Mouse (Mus musculus) spleen, postnatal 4 days (tissue): Measurements from ENCODE around the gene Gsg1l2.

Experiments used
- DNase-seq, 2 experiments: peaks; one replicate each; pipeline ENCODE4 v3.0.0; 2022; ENCODE audit warnings: low spot score in 2 of 2

The Gsg1l2 gene

GRCm38 (mm10) chr11:67819604-67820003 lies 45.2 kb downstream of the Gsg1l2 start:
- no peak for DNase-seq

DNA sequence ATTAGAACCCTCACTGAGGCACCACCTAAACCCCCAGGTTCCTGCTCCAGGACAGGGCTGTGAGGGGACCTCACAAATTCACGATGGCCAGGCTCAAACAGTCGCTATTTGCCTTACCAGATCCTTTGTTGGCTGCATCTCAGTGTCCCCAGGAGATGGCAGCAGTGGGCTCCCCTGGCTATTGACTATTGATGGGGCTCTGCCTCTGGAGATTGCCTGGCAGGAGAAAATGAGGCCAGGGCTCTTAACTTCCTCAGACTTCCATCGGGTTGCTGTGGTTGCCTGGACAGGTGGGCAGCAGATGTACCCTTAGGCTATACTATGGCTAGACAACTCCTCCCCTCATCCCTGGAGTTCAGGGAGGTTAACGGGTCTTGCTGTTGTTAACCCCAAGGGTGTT lies 45.8 kb downstream of the Gsg1l2 start:
- no peak for DNase-seq

DNA sequence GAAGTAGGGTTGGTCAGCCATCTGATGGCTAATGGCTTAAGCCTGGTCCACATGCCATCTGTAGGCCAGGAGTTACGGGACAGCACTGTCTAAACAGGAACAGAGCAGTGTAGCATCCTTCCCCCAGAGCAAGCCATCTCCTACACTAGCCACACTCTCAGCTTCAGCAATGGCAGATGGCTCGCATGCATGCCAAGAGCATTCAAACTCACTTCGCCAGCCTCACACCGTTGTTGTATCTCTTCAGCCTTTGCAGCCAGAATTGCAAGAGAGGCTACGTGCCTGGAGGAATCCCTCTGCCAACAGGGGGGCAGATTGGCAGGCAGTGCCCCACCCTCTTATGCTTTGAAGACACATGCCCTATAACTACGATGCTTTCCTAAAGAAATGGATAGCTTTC lies 47.2 kb downstream of the Gsg1l2 start:
- no peak for DNase-seq

DNA sequence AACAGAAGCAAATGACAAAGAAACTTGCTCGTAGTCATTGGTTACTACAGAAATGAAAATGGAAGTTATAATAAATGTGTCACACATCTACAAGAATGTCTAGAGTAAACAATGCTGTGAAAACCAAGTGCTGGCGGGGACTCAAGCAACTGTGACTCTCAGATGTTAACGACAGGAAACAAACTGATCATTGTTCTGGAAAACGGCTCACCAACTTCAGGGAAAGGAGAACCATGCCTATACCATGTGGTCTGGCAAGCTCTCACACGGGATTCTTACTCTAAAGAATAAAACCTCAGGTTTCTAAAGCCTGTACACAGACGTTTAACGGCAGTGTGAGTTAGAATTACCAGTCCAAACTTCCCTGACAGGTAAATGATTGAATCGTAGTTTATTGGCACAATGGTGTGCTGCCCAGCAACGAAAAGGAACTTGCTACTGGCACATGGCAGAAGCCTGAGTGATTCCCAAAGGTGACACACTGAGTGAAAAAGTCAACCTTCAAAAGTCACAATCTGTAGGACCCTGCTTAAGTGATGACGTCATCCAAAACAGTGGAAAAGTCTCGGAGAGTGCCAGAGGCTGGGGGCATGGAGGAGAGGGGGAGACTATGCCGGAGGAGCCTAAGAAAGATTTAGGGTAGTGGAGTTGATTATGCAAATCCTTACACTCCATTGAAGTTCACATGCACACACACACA lies 54.1 kb downstream of the Gsg1l2 start:
- no peak for DNase-seq

DNA sequence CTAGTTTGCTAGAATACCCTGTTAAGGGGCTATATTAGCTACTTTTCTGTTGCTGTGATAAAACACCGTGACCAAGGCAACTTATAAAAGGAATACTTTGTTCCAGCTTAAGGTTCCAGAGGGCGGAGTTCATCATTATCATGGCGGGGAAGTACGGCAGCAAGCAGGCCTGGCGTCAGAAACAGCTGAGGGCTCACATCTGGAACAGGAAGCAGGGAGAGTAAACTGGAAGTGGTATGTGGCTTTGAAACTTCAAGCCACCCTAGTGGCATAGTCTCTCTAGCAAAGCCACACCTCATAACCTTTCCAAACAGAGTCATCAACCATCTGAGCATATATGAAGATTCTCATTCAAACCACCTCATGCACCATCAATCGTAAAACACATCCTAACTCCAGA lies 55.1 kb downstream of the Gsg1l2 start:
- DNase-seq, result no peak

DNA sequence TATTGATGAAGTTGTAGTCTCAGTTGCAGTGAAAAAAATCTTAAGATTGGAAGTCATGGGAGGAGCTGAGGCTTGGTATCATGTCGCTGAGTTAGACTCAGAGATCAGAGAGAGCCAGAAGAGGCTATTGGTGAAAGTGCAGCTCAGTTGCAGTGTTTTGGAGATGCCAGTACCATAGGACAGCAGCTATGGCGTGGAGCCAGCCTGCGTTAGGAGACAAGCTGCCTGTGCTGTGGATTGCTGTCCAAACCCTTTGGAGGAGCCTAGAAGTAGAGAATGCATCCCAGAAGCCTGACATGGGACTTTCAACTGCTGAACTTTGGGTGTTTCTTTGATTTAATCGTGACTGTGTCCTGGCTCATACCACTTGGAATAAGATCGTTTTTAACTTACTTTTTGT lies 57.4 kb downstream of the Gsg1l2 start:
- no peak for DNase-seq

DNA sequence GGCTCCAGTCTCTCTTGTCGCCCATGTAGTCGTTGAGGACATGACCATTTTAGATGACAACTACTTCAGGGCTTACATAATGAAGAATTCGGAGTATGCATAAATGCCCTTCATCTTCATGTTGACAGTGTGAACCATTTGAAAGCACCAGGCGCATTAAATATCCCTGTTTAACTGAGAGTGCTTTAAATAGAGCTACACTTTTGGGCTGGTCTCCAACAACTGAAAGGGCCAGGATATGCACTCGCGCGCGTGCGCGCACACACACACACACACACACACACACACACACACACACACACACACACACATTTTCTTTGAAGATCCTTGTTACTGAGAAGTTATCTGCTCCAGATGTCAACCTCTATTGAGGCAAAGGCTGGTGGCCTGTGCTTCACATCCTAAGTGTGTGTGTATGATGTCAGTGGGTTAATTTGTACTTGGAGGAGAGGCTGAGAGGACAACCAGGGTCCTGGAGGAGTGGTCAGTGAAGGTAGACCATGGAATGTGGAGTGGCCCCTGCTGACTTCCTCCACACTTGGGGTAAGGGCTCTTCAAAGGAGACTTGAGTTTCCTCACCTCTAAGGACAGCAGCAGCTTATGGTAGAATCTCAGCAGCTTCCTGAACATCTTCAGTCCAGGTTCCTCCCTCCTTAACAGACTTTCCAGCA lies 61.1 kb downstream of the Gsg1l2 start:
- no peak for DNase-seq
